Mouse (Mus musculus) kidney, embryonic 14.5 days (tissue): ENCODE results near the gene Galnt10. TPM values are rescaled to one million over a fixed set of nuclear protein-coding genes. Genes with fewer than 3 reads are reported as not detected.

Experiments
- ATAC-seq: fragments of 200-750 bp; cut with Nextera tagmentation; 2 replicates; pipeline ENCODE4 v1.8.0; 2017; ENCODE audit warnings: moderate number of reproducible peaks, mild to moderate bottlenecking, moderate TSS enrichment, moderate library complexity; ENCODE audit not compliant: low FRiP score, low TSS enrichment
- H3K27ac ChIP-seq: fragments of 300-500 bp; sonication (generic); 2 replicates; pipeline ENCODE4 v1.5.1; 2014; ENCODE audit warnings: low read depth, mild to moderate bottlenecking, low read length, moderate library complexity, mixed read lengths
- H3K27me3 ChIP-seq: fragments of 300-500 bp; sonication (generic); 2 replicates; pipeline ENCODE4 v1.6.1; 2014; ENCODE audit warnings: mild to moderate bottlenecking, low read length; ENCODE audit not compliant: control insufficient read depth, insufficient read depth
- H3K36me3 ChIP-seq: fragments of 300-500 bp; sonication (generic); 2 replicates; pipeline ENCODE4 v1.6.1; 2014; ENCODE audit warnings: low read length, mixed read lengths; ENCODE audit not compliant: control insufficient read depth, insufficient read depth
- H3K4me1 ChIP-seq: fragments of 300-500 bp; sonication (generic); 2 replicates; pipeline ENCODE4 v1.6.1; 2014; ENCODE audit warnings: low read length, mixed read lengths; ENCODE audit not compliant: control insufficient read depth, insufficient read depth
- H3K4me2 ChIP-seq: fragments of 300-500 bp; sonication (generic); replicated peaks from 2 replicates; pipeline ENCODE4 v1.6.1; 2014; ENCODE audit warnings: low read depth, mild to moderate bottlenecking, low read length
- H3K4me3 ChIP-seq: fragments of 300-500 bp; sonication (generic); 2 replicates; pipeline ENCODE4 v1.5.1; 2014; ENCODE audit warnings: mild to moderate bottlenecking, low read length
- H3K9ac ChIP-seq: fragments of 300-500 bp; sonication (generic); 2 replicates; pipeline ENCODE4 v1.6.1; 2014; ENCODE audit warnings: low read depth, mild to moderate bottlenecking, low read length, moderate library complexity
- H3K9me3 ChIP-seq: fragments of 300-500 bp; sonication (generic); 2 replicates; pipeline ENCODE4 v1.6.1; 2016; ENCODE audit warnings: low read length; ENCODE audit not compliant: control insufficient read depth
- WGBS: fragments of 180-500 bp; shearing (Covaris S2); extraction: QIAGEN DNeasy Blood & Tissue Kit; methylation state at CpG from one replicate; pipeline ENCODE4 v1.1.7; 2014; 5-methylcytosine and 5-hydroxymethylcytosine counted together
- polyA plus RNA-seq: library from polyadenylated mRNA; unstranded; fragments of >200 nt; fragmentation: Nextera tagmentation; extraction: Ambion mirVana; gene quantifications from 2 replicates; pipeline ENCODE4 v1.2.1, GENCODE M21; 2014

The Galnt10 gene
- polyA plus RNA-seq, 1 experiment from 2014 or later, result 13.0 TPM

GRCm38 (mm10) chr11:57713960-57714359 is 68.7 kb downstream of the Galnt10 start:
- no peaks in the 10 kb centered on the region for H3K27me3 ChIP-seq
- no peak overlapping the region for H3K4me2 ChIP-seq
- H3K36me3 ChIP-seq, result no peaks in the 10 kb centered on the region
- no peaks in the 10 kb centered on the region for H3K9me3 ChIP-seq
- no peak overlapping the region for H3K9ac ChIP-seq
- WGBS, result 91% methylated on average over 6 of the region's 6 CpGs
- H3K27ac ChIP-seq, result no peak overlapping the region
- no peak for ATAC-seq
- no peaks in the 10 kb centered on the region for H3K4me1 ChIP-seq
- no peak overlapping the region for H3K4me3 ChIP-seq

DNA sequence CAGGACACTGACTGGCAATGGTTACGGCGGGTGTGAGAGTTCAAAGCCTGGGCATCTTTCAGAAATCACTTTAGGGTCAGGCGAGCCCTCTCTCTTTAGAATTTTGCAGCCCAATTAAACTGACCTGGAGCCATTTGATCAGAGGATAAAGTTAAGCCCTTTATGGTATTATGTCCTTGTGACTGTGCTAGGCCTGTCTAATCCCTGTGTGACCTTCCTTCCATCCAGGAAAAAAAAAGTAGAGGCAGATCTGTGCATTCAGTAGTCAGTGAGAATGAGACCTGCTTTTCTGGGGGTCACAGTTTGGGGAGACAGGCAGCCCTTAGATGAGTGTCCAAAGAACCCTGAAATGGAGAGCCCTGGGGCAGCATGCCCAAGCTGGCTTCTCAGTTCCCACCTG is 71.5 kb downstream of the Galnt10 start:
- Histone ChIP-seq H3K36me3 (no peaks in the 10 kb centered on the region), H3K4me3 (no peak overlapping the region), H3K9me3 (no peaks in the 10 kb centered on the region), H3K27ac (no peak overlapping the region), H3K4me2 (no peak overlapping the region), H3K4me1 (peaks cover under 1% of the 10 kb centered on the region; the same call in 1 of the 2 replicates), H3K27me3 (no peaks in the 10 kb centered on the region), H3K9ac (no peak overlapping the region)
- 65% methylated on average over 3 of the region's 3 CpGs for WGBS
- ATAC-seq, result no peak

DNA sequence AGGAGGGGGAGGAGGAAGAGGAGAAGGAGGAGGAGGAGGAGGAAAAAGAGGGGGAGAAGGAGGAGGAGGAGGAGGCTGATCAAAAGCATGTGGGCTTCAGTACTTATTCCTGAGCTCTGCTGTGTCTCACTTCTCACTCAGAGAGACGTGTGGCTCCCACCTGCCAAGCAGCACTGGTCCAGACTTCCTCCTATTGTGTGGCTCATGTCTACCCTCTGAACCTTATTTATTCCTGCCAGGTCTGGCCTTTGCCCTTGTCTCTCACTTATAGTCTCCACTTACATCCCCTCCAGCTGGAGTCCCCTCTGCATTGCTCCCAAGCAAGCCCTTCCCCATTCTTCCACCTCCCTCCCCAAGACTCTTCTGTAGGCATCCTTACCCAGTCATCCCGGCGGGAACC is 72.2 kb downstream of the Galnt10 start:
- Histone ChIP-seq H3K9ac (no peak overlapping the region), H3K9me3 (no peaks in the 10 kb centered on the region), H3K4me1 (peaks cover 3% of the 10 kb centered on the region; the same call in 1 of the 2 replicates), H3K4me2 (no peak overlapping the region), H3K27ac (no peak overlapping the region), H3K36me3 (no peaks in the 10 kb centered on the region), H3K27me3 (no peaks in the 10 kb centered on the region), H3K4me3 (no peak overlapping the region)
- WGBS, result 61% methylated on average over 3 of the region's 3 CpGs
- ATAC-seq, result no peak

DNA sequence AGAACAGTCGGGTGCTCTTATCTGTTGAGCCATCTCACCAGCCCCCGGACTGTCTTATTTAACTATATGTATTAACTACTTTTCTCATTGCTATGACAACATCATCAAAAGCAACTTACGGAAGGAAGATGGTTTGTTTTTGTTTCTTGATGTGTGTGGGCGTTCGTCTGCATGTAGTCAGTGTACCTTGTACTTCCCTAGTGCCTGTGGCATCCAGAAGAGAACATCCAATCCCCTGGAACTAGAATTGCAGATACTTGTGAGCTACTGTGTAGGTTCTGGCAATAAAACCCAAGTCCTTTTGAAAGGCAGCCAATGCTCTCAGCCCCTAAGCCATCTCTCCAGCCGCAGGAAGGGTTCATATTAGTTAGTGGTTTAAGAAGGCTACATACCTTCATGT is 72.8 kb downstream of the Galnt10 start:
- Histone ChIP-seq H3K4me3 (no peak overlapping the region), H3K27me3 (no peaks in the 10 kb centered on the region), H3K27ac (no peak overlapping the region), H3K4me1 (peaks cover 3% of the 10 kb centered on the region; the same call in 1 of the 2 replicates), H3K4me2 (no peak overlapping the region), H3K36me3 (no peaks in the 10 kb centered on the region), H3K9me3 (no peaks in the 10 kb centered on the region), H3K9ac (no peak overlapping the region)
- WGBS, result 90% methylated on average over 6 of the region's 6 CpGs
- ATAC-seq, result no peak

- no peak overlapping the region for H3K9ac ChIP-seq
- H3K36me3 ChIP-seq, result no peaks in the 10 kb centered on the region
- H3K4me3 ChIP-seq, result no peak overlapping the region
- no peak overlapping the region for H3K4me2 ChIP-seq
- H3K27me3 ChIP-seq, result no peaks in the 10 kb centered on the region
- H3K4me1 ChIP-seq, result peaks cover 3% of the 10 kb centered on the region; the same call in 1 of the 2 replicates
- ATAC-seq, result no peak
- WGBS, result 52% methylated on average over 7 of the region's 7 CpGs
- no peak overlapping the region for H3K27ac ChIP-seq
- H3K9me3 ChIP-seq, result no peaks in the 10 kb centered on the region
Observed at GRCm38 (mm10) chr11:57719631-57720030, 74.4 kb downstream of the Galnt10 start.

DNA sequence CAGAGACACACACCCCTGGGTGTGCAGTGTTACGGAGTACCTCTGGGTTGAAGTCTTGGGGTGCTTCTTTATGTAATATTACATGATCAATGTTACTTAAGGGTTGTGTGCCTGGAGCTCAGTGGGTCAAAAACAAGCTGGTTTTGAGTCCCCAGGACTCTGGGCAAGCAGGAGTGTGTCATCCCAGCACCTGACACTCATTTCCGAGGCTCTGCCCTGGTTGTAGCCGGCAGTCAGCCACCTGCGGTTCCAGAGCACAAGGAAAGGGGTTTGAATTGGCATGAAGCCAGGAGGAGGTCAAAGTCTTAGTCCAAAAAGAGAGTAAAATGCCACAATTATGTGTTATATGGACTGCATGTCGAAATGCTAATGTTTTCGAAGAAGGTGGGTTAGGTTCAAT is 74.8 kb downstream of the Galnt10 start:
- H3K27ac ChIP-seq, result no peak overlapping the region
- 67% methylated on average over 6 of the region's 6 CpGs for WGBS

GRCm38 (mm10) chr11:57724791-57725463 is 79.7 kb downstream of the Galnt10 start:
- no peak overlapping the region for H3K9ac ChIP-seq
- peaks cover 16% of the 10 kb centered on the region; the same call in 1 of the 2 replicates for H3K4me1 ChIP-seq
- ATAC-seq, result no peak
- 85% methylated on average over 5 of the region's 5 CpGs for WGBS
- no peak overlapping the region for H3K27ac ChIP-seq
- H3K4me3 ChIP-seq, result no peak overlapping the region
- H3K36me3 ChIP-seq, result no peaks in the 10 kb centered on the region; the same call in 1 of the 2 replicates
- H3K9me3 ChIP-seq, result no peaks in the 10 kb centered on the region
- no peak overlapping the region for H3K4me2 ChIP-seq
- H3K27me3 ChIP-seq, result no peaks in the 10 kb centered on the region

More for the DNA sequence above, 74.8 kb downstream of the Galnt10 start:
- ATAC-seq, result no peak
- H3K36me3 ChIP-seq, result no peaks in the 10 kb centered on the region
- peaks cover 3% of the 10 kb centered on the region; the same call in 1 of the 2 replicates for H3K4me1 ChIP-seq
- no peak overlapping the region for H3K9ac ChIP-seq
- H3K4me2 ChIP-seq, result no peak overlapping the region
- no peaks in the 10 kb centered on the region for H3K9me3 ChIP-seq
- no peaks in the 10 kb centered on the region for H3K27me3 ChIP-seq
- H3K4me3 ChIP-seq, result no peak overlapping the region

GRCm38 (mm10) chr11:57725926-57726325 is 80.7 kb downstream of the Galnt10 start:
- H3K36me3 ChIP-seq, result no peaks in the 10 kb centered on the region; the same call in 1 of the 2 replicates
- no peak overlapping the region for H3K9ac ChIP-seq
- no peak for ATAC-seq
- WGBS, result 63% methylated on average over 4 of the region's 4 CpGs
- no peak overlapping the region for H3K27ac ChIP-seq
- no peaks in the 10 kb centered on the region for H3K9me3 ChIP-seq
- no peak overlapping the region for H3K4me3 ChIP-seq
- no peaks in the 10 kb centered on the region for H3K27me3 ChIP-seq
- no peak overlapping the region for H3K4me2 ChIP-seq
- peaks cover 16% of the 10 kb centered on the region; the same call in 1 of the 2 replicates for H3K4me1 ChIP-seq

GRCm38 (mm10) chr11:57727303-57727969 is 82.2 kb downstream of the Galnt10 start:
- Histone ChIP-seq H3K36me3 (no peaks in the 10 kb centered on the region; the same call in 1 of the 2 replicates), H3K9me3 (no peaks in the 10 kb centered on the region), H3K4me1 (peaks cover 13% of the 10 kb centered on the region; the same call in 1 of the 2 replicates), H3K9ac (no peak overlapping the region), H3K27ac (no peak overlapping the region), H3K27me3 (no peaks in the 10 kb centered on the region), H3K4me3 (no peak overlapping the region), H3K4me2 (no peak overlapping the region)
- WGBS, result 41% methylated on average over 9 of the region's 9 CpGs
- peak; percentile 77 for ATAC-seq
